Mouse (Mus musculus): ENCODE measurements around the gene Cdk6.

GRCm38 (mm10) chr5:3480637-3481395 is 139.5 kb downstream of the Cdk6 start:
- TF ChIP-seq CTCF (IDR thresholded peaks at IDR 0.05; ENCODE audit: borderline replicate concordance, control insufficient read depth, extremely low read depth, insufficient read depth, low read length, poor library complexity): no peak
- TF ChIP-seq POLR2A (IDR thresholded peaks at IDR 0.05; ENCODE audit: control insufficient read depth, extremely low read depth, insufficient read depth, low read length, poor library complexity): no peak

All from thymus, adult 2 months (tissue).